Mouse (Mus musculus) embryo, embryonic 11.5 days (tissue): ENCODE results near the gene Pygo1.

Source experiments
- DNase-seq: peaks from one replicate; pipeline ENCODE4 v3.0.0-alpha.2; 2012; ENCODE audit warnings: low read depth, low spot score

Pygo1 gene

GRCm38 (mm10) chr9:72991420-72991819 lies 66.0 kb downstream of the Pygo1 start:
- no peak for DNase-seq

GRCm38 (mm10) chr9:72992576-72992975 lies 67.1 kb downstream of the Pygo1 start:
- DNase-seq = no peak

GRCm38 (mm10) chr9:72996167-72996566 lies 70.7 kb downstream of the Pygo1 start:
- DNase-seq = no peak

- DNase-seq = no peak
Measured at GRCm38 (mm10) chr9:72996806-72997205, 71.4 kb downstream of the Pygo1 start.

- no peak for DNase-seq
Measured at GRCm38 (mm10) chr9:73000487-73000886, 75.0 kb downstream of the Pygo1 start.

GRCm38 (mm10) chr9:73001314-73002011 lies 76.0 kb downstream of the Pygo1 start:
- no peak for DNase-seq
